Mouse (Mus musculus): ENCODE results near the gene Mgl2.

Gene Mgl2

DNA sequence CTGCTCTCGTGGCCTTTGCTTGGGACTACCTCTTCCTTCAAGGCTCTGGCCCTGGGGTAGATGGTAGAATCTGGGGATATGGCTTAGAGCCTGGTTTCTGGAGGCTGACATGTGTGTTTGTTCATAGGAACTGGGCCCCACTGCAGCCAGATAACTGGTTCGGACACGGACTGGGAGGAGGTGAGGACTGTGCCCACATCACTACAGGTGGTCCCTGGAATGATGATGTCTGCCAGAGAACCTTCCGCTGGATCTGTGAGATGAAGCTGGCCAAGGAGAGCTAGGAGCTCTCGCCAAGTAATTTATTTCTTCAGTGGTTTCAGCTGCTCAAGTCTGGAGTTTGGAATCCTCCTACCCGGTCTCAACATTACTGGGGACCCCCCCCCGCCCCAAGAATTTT lies 40.2 kb downstream of the Mgl2 start:
- no peak for DNase-seq (ENCODE audit: low spot score)

GRCm38 (mm10) chr11:70171181-70171580 lies 41.1 kb downstream of the Mgl2 start:
- DNase-seq (ENCODE audit: low spot score), result no peak

- DNase-seq (ENCODE audit: low spot score), result no peak
Observed at GRCm38 (mm10) chr11:70171847-70172246, 41.7 kb downstream of the Mgl2 start.

- DNase-seq (ENCODE audit: low spot score), result no peak
Observed at GRCm38 (mm10) chr11:70172298-70172697, 42.2 kb downstream of the Mgl2 start.

- DNase-seq (ENCODE audit: low spot score), result no peak
Observed at GRCm38 (mm10) chr11:70174491-70174890, 44.4 kb downstream of the Mgl2 start.

DNA sequence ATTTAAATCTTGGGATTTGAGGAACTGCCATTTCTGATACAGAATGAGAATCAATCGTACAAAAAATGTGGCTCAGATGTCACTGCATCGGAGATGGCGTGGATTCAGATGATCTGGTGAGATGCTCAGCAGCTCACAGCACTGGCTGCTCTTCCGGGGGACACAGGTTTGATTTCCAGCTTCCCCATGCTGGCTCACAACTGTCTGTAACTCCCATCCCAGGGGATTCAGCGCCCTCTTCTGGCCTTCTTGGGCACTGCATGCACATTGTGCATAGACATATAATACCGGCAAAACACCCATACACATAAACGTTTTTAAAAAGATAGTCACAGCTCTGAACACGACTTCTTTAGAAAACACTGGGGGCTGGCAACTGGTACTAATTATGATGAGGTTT lies 47.5 kb downstream of the Mgl2 start:
- DNase-seq (ENCODE audit: low spot score), result no peak

DNA sequence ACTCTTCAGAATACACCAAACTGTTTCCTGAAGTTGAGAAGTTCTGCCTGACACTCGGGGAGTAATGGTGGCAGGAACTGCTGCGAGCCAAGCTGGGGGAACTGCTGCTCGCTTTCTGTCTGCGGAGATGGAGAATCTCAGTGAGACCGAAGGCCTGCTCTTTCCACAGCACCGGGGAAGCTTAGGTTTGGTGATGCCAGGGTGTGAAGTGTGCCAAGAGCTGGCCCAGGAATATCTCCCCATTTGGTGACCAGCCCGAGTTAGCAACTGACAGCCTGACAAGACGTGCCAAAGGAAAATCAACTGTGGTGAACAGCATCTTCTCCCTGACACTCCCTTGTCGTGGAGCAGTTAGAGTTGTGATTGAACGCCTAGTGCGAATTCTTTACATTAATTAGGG lies 48.2 kb downstream of the Mgl2 start:
- DNase-seq (ENCODE audit: low spot score), result no peak

- no peak for DNase-seq (ENCODE audit: low spot score)
Observed at GRCm38 (mm10) chr11:70178756-70179155, 48.6 kb downstream of the Mgl2 start.

DNA sequence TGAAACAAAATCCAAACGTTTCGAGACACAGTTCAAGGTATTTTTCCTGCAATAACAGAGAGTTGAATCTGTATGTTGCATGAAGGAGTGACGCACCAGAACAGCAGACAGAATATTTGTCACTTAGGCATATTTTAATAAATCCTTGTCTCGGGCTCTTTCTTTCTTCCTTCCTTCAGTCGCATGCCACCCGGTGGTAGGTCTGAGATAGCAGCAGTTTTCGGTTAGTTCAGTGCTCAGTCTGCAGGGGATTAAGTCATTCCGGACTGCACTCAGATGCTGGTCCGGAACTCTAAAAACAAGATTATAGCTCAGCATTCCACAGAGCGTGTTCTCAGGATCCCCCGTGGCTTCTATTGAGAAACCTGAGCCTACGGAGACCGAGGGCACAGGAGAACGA lies 49.3 kb downstream of the Mgl2 start:
- no peak for DNase-seq (ENCODE audit: low spot score)

DNA sequence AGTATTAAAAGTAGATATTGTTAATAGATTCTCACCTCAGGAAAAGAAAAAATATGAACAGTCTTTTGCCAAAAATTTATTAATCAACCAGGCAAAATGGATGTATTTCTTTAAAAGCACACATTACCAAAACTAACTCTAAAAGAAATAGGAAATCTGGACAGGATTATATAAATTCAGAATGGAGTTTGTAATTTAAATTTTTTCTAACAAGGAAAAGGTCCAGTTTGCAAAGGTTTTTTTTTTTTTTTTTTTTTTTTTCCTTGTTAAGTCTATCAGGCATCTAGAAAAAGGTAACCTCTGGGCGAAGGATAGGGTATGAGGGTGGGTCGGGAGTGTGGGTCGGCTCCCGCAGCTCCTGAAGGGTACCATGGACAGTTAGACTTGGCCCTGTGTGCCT lies 50.4 kb downstream of the Mgl2 start:
- DNase-seq (ENCODE audit: low spot score), result no peak

DNA sequence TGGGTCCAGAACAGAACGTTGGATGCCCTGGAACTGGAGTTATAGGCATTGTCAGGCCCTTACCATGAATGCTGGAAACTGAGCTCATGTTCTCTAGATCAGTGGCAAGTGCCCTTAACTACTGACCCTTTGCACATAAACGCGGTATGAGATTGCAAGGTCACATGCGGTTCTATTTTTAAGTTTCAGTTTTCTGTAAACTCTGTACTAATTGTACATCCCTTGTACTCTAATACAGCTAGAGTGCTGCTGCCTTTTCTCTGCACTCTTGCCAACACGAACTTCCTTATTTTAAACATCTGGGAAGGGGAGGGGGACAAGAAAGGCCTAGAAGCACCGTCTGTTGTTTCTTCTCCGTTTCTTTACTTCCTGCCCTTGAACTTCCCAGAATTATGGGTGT lies 55.0 kb downstream of the Mgl2 start:
- DNase-seq (ENCODE audit: low spot score), result no peak

Measured in ovary, adult 18-20 months (tissue).